ENCODE assay signal across 9 mouse cellular contexts in the genomic region with DNA sequence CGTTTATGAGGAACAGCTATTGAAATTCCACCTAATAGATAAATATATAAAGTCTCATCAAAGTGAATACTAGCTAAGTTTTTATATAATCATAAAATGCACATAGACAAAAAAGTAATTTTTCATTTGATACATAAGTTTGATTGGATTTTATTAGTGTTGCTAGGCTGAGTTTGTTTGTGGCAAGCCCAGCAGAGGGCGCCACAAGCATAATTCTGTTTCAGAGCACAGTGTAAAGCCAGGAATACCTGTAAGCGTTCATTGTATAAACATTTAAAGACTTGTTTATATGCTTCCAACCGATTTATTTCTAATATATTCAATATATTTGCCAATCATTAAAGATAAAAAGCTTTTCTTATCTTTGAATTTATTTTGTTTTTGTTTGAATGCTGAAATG. TPM values are rescaled to one million over a fixed set of nuclear protein-coding genes. Genes with fewer than 3 reads are reported as not detected.
DNase-seq lines count a peak whose midpoint lies in the region; ATAC-seq and TF ChIP-seq lines count a peak whose summit lies in the region.
"Had no signal": no experiment of that assay in that cellular context is flagged by ENCODE, and none has a peak within 500 bp of the region (broad histone marks: within the 10 kb centered on the region; RNA-seq: fewer than 3 reads in every experiment).

No protein-coding gene starts in this region.

- peaks cover 10% of the 10 kb centered on the region for H3K4me1 ChIP-seq in heart, postnatal 0 days (ENCODE audit: control insufficient read depth, insufficient read depth)
- H3K4me1 ChIP-seq: embryonic facial prominence, embryonic 13.5 days had no signal

- H3K36me3 ChIP-seq in heart, postnatal 0 days (replicated peaks; ENCODE audit: control insufficient read depth, insufficient read depth, low read length): no peaks in the 10 kb centered on the region
- H3K36me3 ChIP-seq: embryonic facial prominence, embryonic 13.5 days had no signal

- no peaks in the 10 kb centered on the region for H3K9me3 ChIP-seq in heart, postnatal 0 days (replicated peaks; ENCODE audit: control insufficient read depth, low read length)
- H3K9me3 ChIP-seq: embryonic facial prominence, embryonic 13.5 days had no signal

- H3K27ac ChIP-seq in heart, postnatal 0 days (ENCODE audit: low read depth): no peak overlapping the region
- H3K27ac ChIP-seq: embryonic facial prominence, embryonic 13.5 days had no signal

- no peak for TF ChIP-seq EP300 in heart, postnatal 0 days (IDR thresholded peaks at IDR 0.05; ENCODE audit: low read depth)

- ATAC-seq in heart, postnatal 0 days (ENCODE audit: insufficient read depth, low read depth): no peak

- no peak overlapping the region for H3K4me2 ChIP-seq in heart, postnatal 0 days (ENCODE audit: low read depth, low read length)
- H3K4me2 ChIP-seq: embryonic facial prominence, embryonic 13.5 days had no signal

- WGBS in heart, postnatal 0 days: 28% methylated on average over 4 of the region's 4 CpGs

- H3K27me3 ChIP-seq in heart, postnatal 0 days (ENCODE audit: control insufficient read depth, insufficient read depth, low read length): no peaks in the 10 kb centered on the region
- H3K27me3 ChIP-seq: embryonic facial prominence, embryonic 13.5 days had no signal

- peak; percentile 14 for DNase-seq in heart, postnatal 0 days (ENCODE audit: low spot score)
- no peak for DNase-seq in heart, adult 11 months
- peak; percentile 45 for DNase-seq in CD4-positive helper T cell, adult 2 months (ENCODE audit: low read depth, low spot score)
- peak; percentile 6 for DNase-seq in adrenal gland, adult 8-10 months
- DNase-seq in embryo, embryonic 10.5 days (ENCODE audit: low spot score): peak; percentile 68
- DNase-seq in layer of hippocampus, adult 18-20 months (ENCODE audit: low spot score in 2 of 2): peak; percentile 39 to 73
- peak; percentile 70 for DNase-seq in lung, postnatal 36 days
- DNase-seq in thymus, postnatal 36 days: peak; percentile 29 to 41

- no peak overlapping the region for H3K9ac ChIP-seq in heart, postnatal 0 days (replicated peaks; ENCODE audit: low read depth, low read length)
- H3K9ac ChIP-seq: embryonic facial prominence, embryonic 13.5 days had no signal

- TF ChIP-seq CTCF in heart, postnatal 0 days (IDR thresholded peaks at IDR 0.05; ENCODE audit: low read depth): peak; percentile 70

- H3K4me3 ChIP-seq in heart, postnatal 0 days (ENCODE audit: low read depth, low read length): no peak overlapping the region
- H3K4me3 ChIP-seq: embryonic facial prominence, embryonic 13.5 days had no signal

RNA-seq across cellular contexts. Expression of a gene that starts 26.3 kb away (rescaled TPM):
- 1.3 and 1.7 TPM in 2 replicates for total RNA-seq in heart, postnatal 0 days (2014; rRNA removed; ENCODE audit: low replicate concordance)
- 3.4 and 4.0 TPM in 2 replicates for polyA plus RNA-seq in heart, postnatal 0 days (2015; fragmentation: Nextera tagmentation; extraction: Ambion mirVana)
- total RNA-seq in adrenal gland, adult 8-10 months (2022): 10 to 100 TPM in 2 of 4 experiments, 1 to 10 TPM in 2; 8.1 to 13.6 (median 10.7) TPM
- 10 to 100 TPM; 11.5 to 14.7 TPM for total RNA-seq in layer of hippocampus, adult 18-20 months (2021)

RNA-seq across cellular contexts. Expression of a gene that starts 26.6 kb away (rescaled TPM):
- 35.9 and 40.8 TPM in 2 replicates for total RNA-seq in heart, postnatal 0 days (2014; rRNA removed; ENCODE audit: low replicate concordance)
- 28.4 and 30.1 TPM in 2 replicates for polyA plus RNA-seq in heart, postnatal 0 days (2015; fragmentation: Nextera tagmentation; extraction: Ambion mirVana)
- 10 to 100 TPM; 42.9 to 59.3 (median 51.7) TPM for total RNA-seq in adrenal gland, adult 8-10 months (2022)
- 100 to 1,000 TPM; 369 to 376 TPM for total RNA-seq in layer of hippocampus, adult 18-20 months (2021)
